Mouse (Mus musculus) T-helper 1 cell (primary cell): Measurements from ENCODE around the gene Gtf3c2.

Experiments
- in situ Hi-C: fragments of 300-600 bp; cut with MboI, MseI; formaldehyde crosslinking; loops from one replicate; pipeline ENCODE4 v1.15.1; 2025; ENCODE audit warnings: high pct_unique_total_duplicates

The Gtf3c2 gene

DNA sequence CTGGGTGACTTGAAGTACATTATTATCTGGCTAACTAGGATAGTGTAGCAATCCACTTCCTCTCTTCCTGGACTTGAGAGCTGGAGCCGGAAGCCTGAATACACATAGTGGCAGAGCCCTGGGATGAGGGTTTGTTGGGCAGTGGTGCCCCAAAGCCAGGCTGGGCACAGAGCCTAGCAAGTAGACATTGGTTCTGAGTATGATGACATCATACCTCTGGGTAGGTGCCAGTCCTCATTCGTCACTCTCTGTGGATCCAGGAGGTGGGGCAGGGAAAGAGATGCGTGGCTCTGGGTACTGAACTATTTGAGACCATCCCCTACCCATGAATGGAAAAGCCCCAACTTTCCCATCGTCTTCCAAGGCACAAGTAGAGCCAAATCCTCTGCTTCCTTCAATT lies 30.2 kb downstream of the Gtf3c2 start:
- in situ Hi-C loops: no loop called here

DNA sequence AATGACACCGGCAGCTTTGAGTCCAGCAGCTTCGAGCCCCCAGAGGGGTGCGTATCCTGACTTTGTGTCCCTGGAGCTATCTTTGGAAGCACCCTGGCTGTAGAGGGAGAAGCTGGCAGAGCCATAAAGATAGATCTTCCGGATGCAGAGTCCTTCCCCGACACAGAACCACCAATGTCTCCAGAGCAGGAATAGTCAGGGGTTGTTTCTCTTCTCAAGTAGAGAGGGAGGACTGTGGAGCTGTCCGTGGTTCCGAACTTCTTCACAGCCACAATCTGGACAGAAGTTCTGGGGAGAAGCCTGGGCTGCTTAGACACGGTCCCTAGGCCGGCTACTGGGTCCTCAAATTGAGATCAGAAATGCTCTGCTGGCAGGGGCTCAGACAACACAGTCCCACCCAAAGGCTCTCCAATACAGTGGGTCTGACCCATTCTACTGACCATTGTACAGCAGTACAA lies 40.9 kb downstream of the Gtf3c2 start:
- in situ Hi-C loops: no loop called here

- in situ Hi-C loops: no loop called here
Measured at GRCm38 (mm10) chr5:31138241-31138967, 41.5 kb downstream of the Gtf3c2 start, which contains the start of gene Ucn. TSS of gene Ucn (minus strand) at chr5:31138829.

DNA sequence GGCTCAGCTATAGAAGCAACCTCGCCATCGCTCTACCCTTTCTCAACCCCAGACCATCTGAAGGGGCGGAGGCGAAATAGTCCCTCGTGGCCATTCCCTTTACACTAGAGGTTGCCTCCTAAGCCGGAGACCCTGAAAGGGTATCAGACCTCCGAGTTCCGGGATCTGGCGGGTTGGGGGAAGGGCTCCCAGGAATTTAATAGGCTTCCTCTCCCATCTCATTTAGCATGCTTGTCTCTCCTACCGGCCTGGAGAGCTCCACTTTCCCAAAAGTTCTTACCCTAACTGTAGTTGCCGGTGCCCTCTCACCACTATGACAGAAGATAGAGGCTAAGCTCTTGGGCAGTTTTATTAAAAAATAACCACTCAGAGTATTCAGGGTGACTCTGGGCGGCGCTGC lies 42.3 kb downstream of the Gtf3c2 start:
- in situ Hi-C loops: no loop called here

- in situ Hi-C loops: no loop called here
Measured at GRCm38 (mm10) chr5:31136730-31137424, 43.1 kb downstream of the Gtf3c2 start.

DNA sequence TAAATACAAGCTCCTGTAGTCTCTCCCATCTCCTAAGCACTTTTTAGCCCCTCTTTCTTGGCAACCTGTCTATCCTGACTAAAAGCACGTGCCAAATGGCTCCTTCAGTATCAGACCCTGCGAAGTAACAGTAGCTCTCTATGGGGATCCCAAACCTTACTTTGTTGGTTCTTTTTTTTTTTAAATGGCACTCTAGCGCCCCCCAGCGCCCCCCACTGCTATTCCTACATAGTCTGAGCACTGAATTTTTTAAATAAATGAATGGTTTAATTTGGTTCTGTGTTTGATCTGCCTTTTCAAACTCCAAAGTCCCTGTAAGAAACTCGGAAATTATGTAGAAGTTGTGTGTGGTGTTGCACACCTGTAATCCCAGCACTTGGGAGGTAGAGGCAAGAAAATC lies 53.9 kb downstream of the Gtf3c2 start:
- in situ Hi-C loops: no loop called here

DNA sequence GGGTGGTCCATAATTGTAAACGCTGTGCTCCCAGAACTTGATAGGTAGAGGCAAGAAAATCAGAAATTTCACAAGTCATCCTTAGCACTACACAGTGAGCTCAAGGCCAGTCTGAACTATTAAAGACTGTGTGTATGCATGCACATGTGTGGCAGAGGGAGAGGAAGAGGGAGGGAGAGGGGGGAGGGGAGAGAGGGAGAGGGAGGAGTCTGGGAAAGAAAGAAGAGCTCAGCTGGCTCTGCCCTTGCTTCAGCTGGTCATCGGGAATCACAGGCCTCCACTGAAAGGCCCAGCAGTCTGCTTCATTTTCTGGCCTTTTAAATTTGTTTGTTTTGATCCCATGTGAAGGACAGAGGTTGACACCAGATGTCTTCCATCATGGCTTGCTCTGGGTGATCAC lies 56.5 kb downstream of the Gtf3c2 start:
- in situ Hi-C loops: no loop called here

- in situ Hi-C loops: no loop called here
Measured at GRCm38 (mm10) chr5:31121111-31121510, 58.8 kb downstream of the Gtf3c2 start.

DNA sequence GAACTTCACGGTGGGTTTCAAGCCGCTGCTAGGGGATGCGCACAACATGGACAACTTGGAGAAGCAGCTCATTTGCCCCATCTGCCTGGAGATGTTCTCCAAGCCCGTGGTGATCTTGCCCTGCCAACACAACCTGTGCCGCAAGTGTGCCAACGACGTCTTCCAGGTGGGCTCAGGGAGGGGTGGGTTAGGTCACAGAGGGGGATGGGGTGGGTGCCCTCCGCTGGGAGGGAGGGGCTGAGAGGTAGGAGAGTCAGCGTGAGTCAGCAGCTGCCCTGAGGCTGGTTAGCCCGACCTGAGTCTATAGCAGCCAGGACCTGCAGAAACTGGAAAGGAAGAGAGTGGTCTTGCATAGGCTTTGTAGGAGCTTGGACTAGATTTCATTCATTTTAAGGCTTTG lies 63.0 kb downstream of the Gtf3c2 start:
- in situ Hi-C loops: no loop called here

GRCm38 (mm10) chr5:31116354-31116753 lies 63.6 kb downstream of the Gtf3c2 start, which contains the start of gene Trim54:
TSS of gene Trim54 (plus strand) at chr5:31116712.
- in situ Hi-C loops: no loop called here

GRCm38 (mm10) chr5:31110781-31111180 lies 69.2 kb downstream of the Gtf3c2 start:
- in situ Hi-C loops: no loop called here

DNA sequence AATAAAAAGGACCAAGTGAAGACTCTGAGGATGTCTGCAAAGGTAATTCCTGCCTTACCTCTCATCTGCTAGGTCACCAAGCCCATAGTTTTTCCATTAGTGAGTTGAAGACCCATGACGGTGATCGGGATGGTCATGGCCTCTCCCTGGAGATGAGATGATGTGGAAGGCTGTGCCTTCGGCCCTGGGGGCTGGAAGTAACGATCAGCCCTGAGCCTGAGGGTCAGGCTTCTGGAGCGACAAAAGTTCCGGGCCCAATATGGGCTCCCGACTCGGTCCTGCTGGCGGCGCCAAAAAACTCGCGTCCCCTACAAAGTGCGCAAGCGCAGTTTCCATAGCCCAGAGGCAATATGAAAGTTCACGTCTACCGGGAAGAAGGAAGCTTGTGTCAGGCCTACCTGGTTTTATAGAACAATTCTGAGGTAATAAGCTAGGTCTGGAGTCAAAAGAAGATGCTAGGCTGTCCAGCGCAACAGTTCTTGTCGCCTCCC lies 71.9 kb downstream of the Gtf3c2 start, which contains the start of gene Slc30a3:
Slc30a3 (minus strand) TSS at position 238 of the 491 bp plus-strand sequence.
- in situ Hi-C loops: loop anchor here (10.0 kb wide), 1 partner anchor 553 kb away; no protein-coding TSS in a partner anchor
